Mouse (Mus musculus) left cerebral cortex, adult 2 months (tissue): ENCODE results near the gene Crkl. TPM values are rescaled to one million over a fixed set of nuclear protein-coding genes. Genes with fewer than 3 reads are reported as not detected.
A peak's percentile ranks its signal among the peaks of the same experiment; 100 is the strongest.

Source experiments
- DNase-seq, 2 experiments: peaks; one replicate each; pipeline ENCODE4 v3.0.0; 2021 to 2022; ENCODE audit warnings: low spot score in 2 of 2, mixed read lengths in 1 of 2; ENCODE audit errors: extremely low spot score in 1 of 2
- H3K27ac ChIP-seq: fragments of 200-600 bp; 2 replicates; pipeline ENCODE4 v1.8.1; 2022
- H3K4me3 ChIP-seq: fragments of 200-600 bp; 2 replicates; pipeline ENCODE4 v1.8.1; 2022
- CTCF ChIP-seq: fragments of 200-600 bp; IDR thresholded peaks from 2 replicates; pipeline ENCODE4 v1.8.1; 2022; ENCODE audit warnings: antibody characterized with exemption, mild to moderate bottlenecking, moderate library complexity
- intact Hi-C: fragments of 180-260 bp; cut with DNase I; formaldehyde crosslinking; loops from one replicate; pipeline ENCODE4 v1.15.1; 2025
- total RNA-seq, 2 experiments: library from RNA; stranded (reverse); gene quantifications; 2 replicates each; pipeline ENCODE4 v1.2.3; 2021

Crkl gene
- total RNA-seq, 2 experiments from 2014 or later = 31.9 to 36.7 TPM

DNA sequence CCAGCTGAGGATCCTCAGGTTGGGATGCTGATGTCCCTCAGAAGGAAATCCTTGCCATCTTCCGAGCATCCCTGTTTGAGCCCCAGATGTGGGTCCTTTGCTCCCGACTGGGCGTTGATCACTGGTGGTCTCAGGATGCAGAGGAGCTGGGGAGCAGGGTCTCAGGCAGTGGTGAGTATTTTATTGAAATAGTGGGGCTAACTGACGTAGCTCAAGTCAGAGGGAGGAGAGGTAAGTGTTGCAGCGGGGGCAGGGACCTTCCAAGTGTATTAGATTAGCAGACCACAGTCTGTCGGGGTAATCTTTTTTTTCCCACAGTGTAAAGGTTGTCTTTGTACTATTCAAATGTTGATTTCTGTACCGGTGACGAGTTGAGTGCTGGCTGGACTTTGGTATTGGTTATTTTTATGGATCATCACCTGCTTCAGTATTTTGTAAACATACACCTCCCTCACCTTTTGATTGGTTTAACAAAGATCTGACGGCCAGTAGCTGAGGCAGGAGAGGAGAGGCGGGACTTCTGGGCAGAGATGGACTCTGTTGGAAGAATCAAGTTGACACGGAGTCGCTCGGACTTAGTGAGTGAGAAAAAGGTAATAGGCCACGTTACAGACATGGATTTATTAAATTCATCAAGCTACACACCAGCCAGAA lies 81.0 kb downstream of the Crkl start:
- DNase-seq = no peak
- TF ChIP-seq CTCF = no peak
- Histone ChIP-seq H3K27ac (no peak overlapping the region), H3K4me3 (no peak overlapping the region)
- intact Hi-C loops = loop anchor here (5.0 kb wide), 3 partner anchors 61 to 126 kb away; partner anchors contain the start of genes Crkl, Pi4ka and Snap29

DNA sequence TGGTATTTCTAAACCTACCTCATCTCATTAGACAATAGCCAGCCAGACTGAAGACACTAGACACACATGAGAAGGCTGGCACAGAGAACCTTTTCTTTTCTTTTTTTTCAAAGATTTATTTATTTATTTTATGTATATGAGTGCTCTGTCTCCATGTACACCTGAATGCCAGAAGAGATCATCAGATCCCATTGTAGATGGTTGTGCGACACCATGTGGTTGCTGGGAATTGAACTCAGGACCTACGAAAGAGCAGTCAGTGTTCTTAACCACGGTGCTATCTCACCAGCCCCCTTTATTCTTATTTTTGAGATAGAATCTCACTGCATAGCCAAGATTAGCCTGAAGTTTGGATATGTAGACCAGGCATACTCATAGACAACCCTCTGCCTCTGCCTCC lies 84.8 kb downstream of the Crkl start:
- intact Hi-C loops = no loop called here
- TF ChIP-seq CTCF = peak; percentile 29
- no peak for DNase-seq
- Histone ChIP-seq H3K4me3 (no peak overlapping the region), H3K27ac (no peak overlapping the region)

Other genes starting within 250 kb of the Crkl start
- 100 to 1,000 TPM; 140 to 146 TPM for gene Ube2l3, start 249.3 kb upstream of the Crkl start, total RNA-seq
- 1 to 10 TPM; 1.8 to 2.0 TPM for gene Rimbp3, start 243.4 kb upstream of the Crkl start, total RNA-seq
- gene Hic2, start 218.4 kb upstream of the Crkl start, total RNA-seq = 1 to 10 TPM; 5.3 to 6.0 TPM
- gene Tmem191c, start 175.9 kb upstream of the Crkl start, total RNA-seq = 100 to 1,000 TPM; 105 to 116 TPM
- 1 to 10 TPM; 1.8 to 2.8 TPM for gene Serpind1, start 120.6 kb upstream of the Crkl start, total RNA-seq
- 10 to 100 TPM; 19.2 to 21.3 TPM for gene Snap29, start 46.0 kb upstream of the Crkl start, total RNA-seq
- 100 to 1,000 TPM; 343 to 370 TPM for gene Pi4ka, start 45.7 kb upstream of the Crkl start, total RNA-seq
- gene Aifm3, start 37.6 kb downstream of the Crkl start, total RNA-seq = 100 to 1,000 TPM; 148 to 171 TPM
- 100 to 1,000 TPM; 182 to 193 TPM for gene Lztr1, start 56.7 kb downstream of the Crkl start, total RNA-seq
- 10 to 100 TPM; 42.3 to 43.1 TPM for gene Thap7, start 79.1 kb downstream of the Crkl start, total RNA-seq
- 1 to 10 TPM in 1 of 2 experiments, under 1 TPM in 1; 0.68 to 1.1 TPM for gene Lrrc74b, start 109.3 kb downstream of the Crkl start, total RNA-seq
- gene P2rx6, start 109.9 kb downstream of the Crkl start, total RNA-seq = 1 to 10 TPM in 1 of 2 experiments, under 1 TPM in 1; 0.68 to 1.0 TPM
- gene Slc7a4, start 131.2 kb downstream of the Crkl start, total RNA-seq = 10 to 100 TPM; 82.7 to 83.0 TPM
- 10 to 100 TPM; 73.7 to 82.8 TPM for gene Smpd4, start 167.4 kb downstream of the Crkl start, total RNA-seq
- 10 to 100 TPM; 22.9 to 26.2 TPM for gene Ccdc74a, start 194.5 kb downstream of the Crkl start, total RNA-seq